Mouse (Mus musculus) mesoderm, embryonic 11.5 days (tissue): ENCODE measurements at regions not wholly inside any gene's neighbourhood (a gene's known extent, or its start where the extent isn't known, plus 50 kb on each side); places are given as distances from the start of the nearest gene placed in this dataset.

Experiments used
- DNase-seq: peaks from one replicate; pipeline ENCODE4 v3.0.0-alpha.2; 2012; ENCODE audit warnings: low read depth, low spot score

- no peak for DNase-seq
Observed at GRCm38 (mm10) chr15:5355332-5355731, 111.3 kb upstream of the Ptger4 start.

GRCm38 (mm10) chr15:5354328-5354727 is 110.3 kb upstream of the Ptger4 start:
- no peak for DNase-seq

DNA sequence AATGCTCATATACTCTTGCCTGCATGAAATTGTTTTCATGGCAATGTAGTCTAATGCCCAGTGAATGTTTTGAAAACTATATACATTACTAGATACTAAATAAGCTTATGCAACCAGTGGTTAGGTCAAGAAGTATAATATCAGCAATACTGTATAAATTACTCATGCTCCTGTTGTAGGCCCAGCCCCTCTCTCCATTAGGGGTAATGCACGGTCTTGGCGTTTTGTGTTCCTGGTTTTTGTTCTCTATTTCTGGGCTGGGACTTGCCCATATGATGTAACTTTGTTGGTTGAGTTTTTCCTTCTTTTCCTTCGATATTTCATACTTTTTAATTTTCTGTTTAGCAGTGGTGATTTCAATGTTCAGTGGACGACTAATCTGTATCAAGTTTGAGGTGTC is 104.9 kb upstream of the Ptger4 start:
- DNase-seq, result no peak

GRCm38 (mm10) chr15:5347674-5348073 is 103.7 kb upstream of the Ptger4 start:
- DNase-seq, result no peak

GRCm38 (mm10) chr15:5346955-5347354 is 103.0 kb upstream of the Ptger4 start:
- no peak for DNase-seq

DNA sequence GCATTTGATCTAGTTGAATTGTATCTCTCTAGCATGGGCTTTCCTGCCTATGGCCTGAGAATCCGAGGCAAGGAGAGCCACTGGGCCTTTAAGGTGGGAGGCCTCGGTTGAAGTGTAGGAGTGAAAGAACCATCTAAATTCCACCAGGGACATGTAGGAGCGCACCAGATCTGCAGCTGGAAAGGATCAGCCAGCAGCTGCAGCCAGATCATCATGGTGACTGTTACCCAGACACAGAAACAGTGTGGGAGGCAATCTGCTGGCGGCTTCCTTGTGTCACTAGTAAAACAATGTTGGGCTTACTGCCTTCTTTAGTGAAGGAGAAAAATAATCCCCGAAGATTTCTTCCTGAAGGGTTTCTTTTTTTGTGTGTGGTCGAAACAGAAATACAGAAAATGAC is 99.8 kb upstream of the Ptger4 start:
- peak; percentile 5 for DNase-seq

GRCm38 (mm10) chr15:5335528-5336268 is 91.7 kb upstream of the Ptger4 start:
- no peak for DNase-seq

- no peak for DNase-seq
Observed at GRCm38 (mm10) chr15:5326996-5327395, 83.0 kb upstream of the Ptger4 start.

DNA sequence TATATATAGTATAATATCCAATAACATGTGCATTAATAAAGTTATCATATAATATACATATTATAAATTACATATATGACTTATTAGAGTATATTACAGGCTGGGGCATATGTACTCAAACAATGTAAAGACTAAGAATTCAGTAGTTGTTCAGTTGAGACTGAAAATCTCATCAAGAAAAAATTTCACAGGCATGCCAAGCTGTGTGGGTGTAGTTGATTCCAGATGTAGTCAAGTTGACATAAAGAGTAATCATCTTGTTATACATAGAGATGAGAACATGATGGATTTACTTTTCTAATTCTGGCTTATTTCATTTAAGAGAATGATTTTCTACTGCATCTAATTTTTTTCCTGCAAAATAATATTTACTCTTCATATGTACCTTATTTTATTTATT is 77.7 kb upstream of the Ptger4 start:
- no peak for DNase-seq

GRCm38 (mm10) chr15:5312231-5312630 is 68.2 kb upstream of the Ptger4 start:
- peak; percentile 18 for DNase-seq

DNA sequence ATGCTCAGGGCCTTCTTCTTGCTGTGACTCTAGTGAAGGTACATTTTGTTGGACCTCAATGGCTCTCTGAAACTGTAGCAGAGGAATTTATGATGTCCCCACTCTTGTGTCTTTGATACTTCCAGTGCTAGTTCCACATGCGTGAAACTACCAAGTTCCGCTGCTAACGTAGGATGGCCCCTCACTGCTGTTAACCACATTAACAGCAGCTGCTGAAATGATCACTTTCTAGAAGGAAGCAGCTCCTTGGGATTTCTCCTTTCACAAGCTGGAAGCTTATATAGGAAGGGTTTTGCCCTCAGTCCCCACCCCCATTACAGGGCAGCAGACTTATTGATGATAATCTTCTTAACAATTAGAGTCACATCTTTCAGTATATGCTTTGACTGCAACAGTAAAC is 66.0 kb upstream of the Ptger4 start:
- no peak for DNase-seq

- DNase-seq, result no peak
Observed at GRCm38 (mm10) chr15:5302403-5302802, 58.4 kb upstream of the Ptger4 start.

- no peak for DNase-seq
Observed at GRCm38 (mm10) chr15:5299807-5300206, 55.8 kb upstream of the Ptger4 start.

DNA sequence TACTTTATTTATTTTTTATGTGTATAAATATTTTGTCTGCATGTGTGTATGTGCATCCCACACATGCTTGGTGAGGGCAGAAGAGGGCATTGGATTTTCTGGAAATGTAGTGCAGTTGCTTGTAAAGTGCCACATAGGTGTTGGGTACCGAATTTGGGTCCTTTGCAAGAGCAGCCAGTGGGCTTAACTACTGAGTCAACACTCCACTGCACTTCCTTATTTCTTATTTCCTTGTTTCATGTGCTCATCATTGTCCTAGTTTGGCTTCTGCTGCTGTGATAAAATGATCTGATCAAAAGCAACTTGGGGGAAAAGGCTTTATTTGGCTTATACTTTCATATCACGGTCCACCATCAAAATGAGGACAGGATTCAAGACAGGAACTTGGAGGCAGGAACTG is 53.0 kb upstream of the Ptger4 start:
- no peak for DNase-seq
